Mouse (Mus musculus) liver, embryonic 15.5 days (tissue): ENCODE data around the gene Phf11b. TPM values are rescaled to one million over a fixed set of nuclear protein-coding genes. Genes with fewer than 3 reads are reported as not detected.
"Not testable (repeated sequence)": the region's sequence is repeated elsewhere in the genome, so short reads cannot be mapped to it uniquely, and the experiment has no call there.

Experiments
- ATAC-seq: fragments of 200-750 bp; cut with Nextera tagmentation; 2 replicates; pipeline ENCODE4 v1.8.0; 2017; ENCODE audit warnings: moderate number of reproducible peaks, mild to moderate bottlenecking, moderate library complexity; ENCODE audit not compliant: insufficient read depth
- H3K27ac ChIP-seq: fragments of 300-500 bp; sonication (generic); replicated peaks from 2 replicates; pipeline ENCODE4 v1.5.1; 2015; ENCODE audit warnings: mild to moderate bottlenecking, inconsistent platforms
- H3K27me3 ChIP-seq: fragments of 300-500 bp; sonication (generic); 2 replicates; pipeline ENCODE4 v1.6.1; 2015; ENCODE audit warnings: mild to moderate bottlenecking, inconsistent platforms
- H3K36me3 ChIP-seq: fragments of 300-500 bp; sonication (generic); replicated peaks from 2 replicates; pipeline ENCODE4 v1.6.1; 2015; ENCODE audit warnings: moderate library complexity, mild to moderate bottlenecking, inconsistent platforms
- H3K4me1 ChIP-seq: fragments of 300-500 bp; sonication (generic); replicated peaks from 2 replicates; pipeline ENCODE4 v1.6.1; 2015; ENCODE audit warnings: inconsistent platforms
- H3K4me2 ChIP-seq: fragments of 300-500 bp; sonication (generic); 2 replicates; pipeline ENCODE4 v1.6.1; 2015; ENCODE audit warnings: moderate library complexity, mild to moderate bottlenecking, inconsistent platforms
- H3K4me3 ChIP-seq: fragments of 300-500 bp; sonication (generic); replicated peaks from 2 replicates; pipeline ENCODE4 v1.5.1; 2015; ENCODE audit warnings: mild to moderate bottlenecking, inconsistent platforms
- H3K9ac ChIP-seq: fragments of 300-500 bp; sonication (generic); 2 replicates; pipeline ENCODE4 v1.6.1; 2015; ENCODE audit warnings: moderate library complexity, mild to moderate bottlenecking, inconsistent platforms
- H3K9me3 ChIP-seq: fragments of 300-500 bp; sonication (generic); replicated peaks from 2 replicates; pipeline ENCODE4 v1.6.1; 2016; ENCODE audit warnings: inconsistent platforms
- WGBS: fragments of 180-500 bp; shearing (Covaris S2); methylation state at CpG from one replicate; pipeline ENCODE4 v1.1.7; 2015; ENCODE audit warnings: mixed read lengths; ENCODE audit not compliant: insufficient replicate concordance; 5-methylcytosine and 5-hydroxymethylcytosine counted together
- polyA plus RNA-seq: library from polyadenylated mRNA; unstranded; fragments of >200 nt; fragmentation: Nextera tagmentation; extraction: Ambion mirVana; gene quantifications from 2 replicates; pipeline ENCODE4 v1.2.1, GENCODE M21; 2015

Gene Phf11b
- polyA plus RNA-seq = 1.2 and 1.4 TPM in 2 replicates

DNA sequence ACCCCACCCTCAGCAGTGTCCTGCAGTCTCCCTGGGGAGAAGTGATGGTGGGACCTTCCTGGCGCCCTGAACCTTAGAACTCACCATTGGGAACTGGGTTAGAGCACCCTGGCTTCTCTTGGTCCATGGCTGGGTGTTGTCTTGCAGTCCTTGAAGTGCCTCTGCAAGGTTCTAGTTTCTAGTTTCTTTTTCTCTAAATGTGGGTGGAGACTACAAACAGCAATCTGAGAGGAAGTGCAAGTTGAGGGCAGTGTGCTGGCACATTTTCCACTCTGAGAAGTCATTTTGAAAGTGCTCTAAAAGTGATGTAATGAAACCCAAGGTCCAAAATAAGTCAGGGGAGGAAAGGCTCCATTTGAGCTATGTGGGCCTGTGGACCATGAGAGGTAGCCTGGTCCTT, at the start of gene Phf11b:
Gene Phf11b (minus strand): TSS at position 163 of the 400 bp plus-strand sequence.
- not testable (repeated sequence) for H3K4me2 ChIP-seq, H3K27ac ChIP-seq, H3K4me3 ChIP-seq, H3K4me1 ChIP-seq, H3K27me3 ChIP-seq, ATAC-seq, H3K36me3 ChIP-seq, H3K9ac ChIP-seq, H3K9me3 ChIP-seq
- WGBS = 37% methylated on average over 1 of the region's 1 CpGs

DNA sequence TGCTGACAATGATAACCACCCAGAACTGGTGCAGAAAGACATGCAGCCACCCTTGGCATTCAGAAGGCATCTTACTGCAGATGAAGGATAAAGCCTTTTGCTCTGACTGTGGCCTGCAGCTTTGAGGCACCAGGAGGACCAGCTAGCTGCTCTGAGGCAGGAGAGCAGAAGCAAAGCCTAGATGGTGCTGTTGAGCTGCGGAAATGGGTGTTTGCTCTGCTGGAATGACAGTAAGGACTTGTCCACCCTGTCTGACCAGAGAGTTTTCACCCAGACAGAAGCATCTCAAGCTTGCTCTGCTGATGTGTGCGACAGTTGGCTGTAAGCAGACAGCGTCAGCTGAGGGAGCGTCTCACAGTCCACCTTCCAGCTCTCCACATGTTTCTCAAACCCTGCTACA, 49.0 kb upstream of the Phf11b start:
- not testable (repeated sequence) for H3K9ac ChIP-seq, H3K36me3 ChIP-seq, H3K4me2 ChIP-seq, H3K9me3 ChIP-seq, H3K4me3 ChIP-seq, H3K27ac ChIP-seq, H3K4me1 ChIP-seq, H3K27me3 ChIP-seq, ATAC-seq
- WGBS = 77% methylated on average over 4 of the region's 4 CpGs

DNA sequence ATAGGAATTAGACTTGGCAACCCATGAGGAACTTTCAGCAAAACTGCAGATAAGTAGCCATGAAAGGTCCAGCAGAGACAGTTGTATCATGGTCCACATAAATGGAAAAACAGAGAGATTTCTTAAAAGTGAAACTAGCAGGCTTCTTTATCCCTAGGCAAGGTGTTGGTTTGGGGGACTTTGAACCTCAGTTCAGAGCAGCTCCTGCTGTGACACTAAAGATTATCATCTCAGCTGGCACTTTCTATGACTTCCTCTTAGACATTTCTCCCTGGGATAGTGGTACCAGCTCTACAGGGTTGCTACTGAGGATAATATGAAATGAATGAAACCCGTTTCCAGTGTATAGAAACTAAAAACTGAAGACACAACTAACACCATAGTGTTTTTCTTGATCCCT, 48.4 kb upstream of the Phf11b start:
- H3K4me2 ChIP-seq = no peak overlapping the region
- no peaks in the 10 kb centered on the region for H3K4me1 ChIP-seq
- ATAC-seq = no peak

GRCm38 (mm10) chr14:59370348-59371068, 29.4 kb upstream of the Phf11b start:
- H3K9ac ChIP-seq = no peak overlapping the region
- no peak overlapping the region for H3K4me2 ChIP-seq
- no peaks in the 10 kb centered on the region for H3K36me3 ChIP-seq
- H3K4me1 ChIP-seq = no peaks in the 10 kb centered on the region
- WGBS = 79% methylated on average over 25 of the region's 25 CpGs
- H3K9me3 ChIP-seq = no peaks in the 10 kb centered on the region
- no peak overlapping the region for H3K27ac ChIP-seq
- ATAC-seq = no peak
- H3K27me3 ChIP-seq = no peaks in the 10 kb centered on the region
- no peak overlapping the region for H3K4me3 ChIP-seq

More for the DNA sequence above, 48.4 kb upstream of the Phf11b start:
- WGBS = 39% methylated on average over 1 of the region's 1 CpGs
- Histone ChIP-seq H3K4me3 (no peak overlapping the region), H3K9me3 (no peaks in the 10 kb centered on the region), H3K27me3 (no peaks in the 10 kb centered on the region), H3K9ac (no peak overlapping the region), H3K27ac (no peak overlapping the region), H3K36me3 (no peaks in the 10 kb centered on the region)

GRCm38 (mm10) chr14:59366386-59367105, 25.4 kb upstream of the Phf11b start:
- no peak overlapping the region for H3K27ac ChIP-seq
- 67% methylated on average over 8 of the region's 8 CpGs for WGBS
- no peaks in the 10 kb centered on the region for H3K9me3 ChIP-seq
- no peaks in the 10 kb centered on the region for H3K27me3 ChIP-seq
- no peaks in the 10 kb centered on the region for H3K36me3 ChIP-seq
- H3K4me2 ChIP-seq = no peak overlapping the region
- no peak overlapping the region for H3K4me3 ChIP-seq
- no peak for ATAC-seq
- no peaks in the 10 kb centered on the region for H3K4me1 ChIP-seq
- H3K9ac ChIP-seq = no peak overlapping the region

DNA sequence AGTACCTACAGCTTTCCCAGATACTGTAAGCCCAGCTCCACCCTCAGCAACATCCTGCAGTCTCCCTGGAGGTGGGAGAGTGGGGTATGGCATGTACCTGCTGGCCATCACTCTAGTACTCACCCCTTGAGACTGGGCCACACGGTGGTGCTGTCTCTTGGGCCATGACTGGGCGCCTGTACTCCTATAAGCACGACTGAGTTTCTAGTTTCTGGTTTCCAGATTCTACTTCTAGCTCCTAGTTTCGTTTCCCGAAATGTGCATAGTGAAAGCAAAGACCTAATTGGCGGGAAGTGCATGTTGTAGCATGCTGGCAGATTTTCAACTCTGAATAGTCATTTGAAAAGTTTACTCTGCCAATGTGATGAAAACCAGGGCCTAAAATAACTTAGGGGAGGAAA, 24.1 kb upstream of the Phf11b start, which contains the start of gene Phf11d:
Gene Phf11d (minus strand): TSS at position 227 of the 401 bp plus-strand sequence.
- no peak within 1 kb of the TSS for H3K4me3 ChIP-seq

DNA sequence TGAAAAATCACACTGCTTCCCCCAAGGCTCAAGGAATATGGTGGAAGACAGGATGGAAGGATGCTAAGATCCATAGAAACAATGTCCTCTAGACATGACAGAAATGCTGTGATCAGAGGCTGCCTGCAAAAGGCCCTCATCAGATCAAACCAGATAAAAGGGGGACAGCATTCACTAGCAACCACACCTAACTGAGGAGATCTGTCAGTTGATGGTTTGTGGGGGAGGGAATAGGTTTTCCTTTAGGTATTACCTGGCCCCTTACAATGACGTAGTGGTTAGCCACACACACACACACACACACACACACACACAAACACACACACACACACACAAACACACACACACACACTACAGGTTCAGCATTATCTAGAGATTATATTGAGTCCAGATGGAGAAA, 1.6 kb downstream of the Phf11b start:
- H3K9ac ChIP-seq = no peak overlapping the region
- H3K4me3 ChIP-seq = no peak overlapping the region
- WGBS = 69% methylated on average over 1 of the region's 1 CpGs
- H3K4me2 ChIP-seq = no peak overlapping the region
- no peaks in the 10 kb centered on the region for H3K27me3 ChIP-seq
- no peaks in the 10 kb centered on the region for H3K36me3 ChIP-seq
- H3K4me1 ChIP-seq = no peaks in the 10 kb centered on the region
- H3K9me3 ChIP-seq = no peaks in the 10 kb centered on the region
- ATAC-seq = no peak
- no peak overlapping the region for H3K27ac ChIP-seq

More for the DNA sequence above, 24.1 kb upstream of the Phf11b start, which contains the start of gene Phf11d:
- no peak for ATAC-seq
- Histone ChIP-seq H3K27ac (no peak within 1 kb of the TSS), H3K27me3 (no peaks in the 10 kb centered on the region), H3K9ac (no peak within 1 kb of the TSS), H3K4me2 (no peak within 1 kb of the TSS), H3K4me1 (no peaks in the 10 kb centered on the region), H3K9me3 (no peaks in the 10 kb centered on the region), H3K36me3 (no peaks in the 10 kb centered on the region)
- WGBS = 65% methylated on average over 6 of the region's 6 CpGs

- not testable (repeated sequence) for H3K27me3 ChIP-seq, H3K4me3 ChIP-seq, H3K27ac ChIP-seq, H3K9me3 ChIP-seq, H3K9ac ChIP-seq, H3K4me1 ChIP-seq, H3K36me3 ChIP-seq, ATAC-seq, H3K4me2 ChIP-seq
- 63% methylated on average over 3 of the region's 3 CpGs for WGBS
These were observed 5.1 kb downstream of the Phf11b start for GRCm38 (mm10) chr14:59336056-59336455.

- H3K27me3 ChIP-seq, H3K4me1 ChIP-seq, H3K36me3 ChIP-seq, H3K27ac ChIP-seq, H3K4me2 ChIP-seq, H3K9ac ChIP-seq, H3K9me3 ChIP-seq, H3K4me3 ChIP-seq, ATAC-seq: not testable (repeated sequence)
- WGBS = 47% methylated on average over 3 of the region's 3 CpGs
These were observed 10.7 kb downstream of the Phf11b start for GRCm38 (mm10) chr14:59330499-59330898.

GRCm38 (mm10) chr14:59319970-59320369, 21.2 kb downstream of the Phf11b start:
- not testable (repeated sequence) for ATAC-seq, H3K9ac ChIP-seq, H3K4me1 ChIP-seq, H3K9me3 ChIP-seq, H3K36me3 ChIP-seq, H3K4me3 ChIP-seq, H3K4me2 ChIP-seq, H3K27ac ChIP-seq, H3K27me3 ChIP-seq
- 67% methylated on average over 6 of the region's 6 CpGs for WGBS

GRCm38 (mm10) chr14:59319036-59319435, 22.1 kb downstream of the Phf11b start:
- not testable (repeated sequence) for H3K4me2 ChIP-seq, H3K27ac ChIP-seq, H3K9me3 ChIP-seq, H3K36me3 ChIP-seq, ATAC-seq, H3K27me3 ChIP-seq, H3K9ac ChIP-seq, H3K4me3 ChIP-seq, H3K4me1 ChIP-seq
- 67% methylated on average over 3 of the region's 3 CpGs for WGBS
